Mouse (Mus musculus) large intestine, adult 2 months (tissue): ENCODE measurements at regions not wholly inside any gene's neighbourhood (a gene's known extent, or its start where the extent isn't known, plus 50 kb on each side); places are given as distances from the start of the nearest gene placed in this dataset.

Experiments used
- DNase-seq: peaks from one replicate; pipeline ENCODE4 v3.0.0-alpha.2; 2012; ENCODE audit warnings: low read depth, low spot score
- WGBS: fragments of 180-500 bp; shearing (Covaris S2); methylation state at CpG from one replicate; pipeline ENCODE4 v1.1.7; 2018; 5-methylcytosine and 5-hydroxymethylcytosine counted together

GRCm38 (mm10) chr14:102505696-102506321 is 476.6 kb downstream of the Kctd12 start:
- no peak for DNase-seq
- WGBS = 72% methylated on average over 3 of the region's 3 CpGs

GRCm38 (mm10) chr14:102497179-102497578 is 485.3 kb downstream of the Kctd12 start:
- DNase-seq = no peak
- 65% methylated on average over 1 of the region's 1 CpGs for WGBS

GRCm38 (mm10) chr14:102492376-102492775 is 490.1 kb downstream of the Kctd12 start:
- no peak for DNase-seq
- 66% methylated on average over 2 of the region's 2 CpGs for WGBS

- DNase-seq = no peak
- WGBS = 92% methylated on average over 1 of the region's 1 CpGs
Measured at GRCm38 (mm10) chr14:102491205-102491604, 491.2 kb downstream of the Kctd12 start.

- WGBS = 86% methylated on average over 2 of the region's 2 CpGs
- no peak for DNase-seq
Measured at GRCm38 (mm10) chr14:102477162-102477561, 505.3 kb downstream of the Kctd12 start.

- no peak for DNase-seq
Measured at GRCm38 (mm10) chr14:102469326-102469725, 513.1 kb downstream of the Kctd12 start.

GRCm38 (mm10) chr14:102461001-102461400 is 521.4 kb downstream of the Kctd12 start:
- no peak for DNase-seq
- 85% methylated on average over 1 of the region's 1 CpGs for WGBS

More at GRCm38 (mm10) chr14:102469326-102469725, 513.1 kb downstream of the Kctd12 start:
- WGBS = 67% methylated on average over 4 of the region's 4 CpGs

- WGBS = 76% methylated on average over 2 of the region's 2 CpGs
- no peak for DNase-seq
Measured at GRCm38 (mm10) chr14:102439738-102440137, 542.7 kb downstream of the Kctd12 start.

- 58% methylated on average over 4 of the region's 4 CpGs for WGBS
- DNase-seq = no peak
Measured at GRCm38 (mm10) chr14:102403397-102404115, 578.9 kb downstream of the Kctd12 start.

GRCm38 (mm10) chr14:102402061-102402689 is 580.3 kb downstream of the Kctd12 start:
- no peak for DNase-seq
- WGBS = 46% methylated on average over 4 of the region's 4 CpGs

GRCm38 (mm10) chr14:102396036-102396734 is 586.3 kb downstream of the Kctd12 start:
- 73% methylated on average over 7 of the region's 7 CpGs for WGBS

GRCm38 (mm10) chr14:102392351-102392750 is 590.1 kb downstream of the Kctd12 start:
- DNase-seq = no peak
- 69% methylated on average over 3 of the region's 3 CpGs for WGBS

More at GRCm38 (mm10) chr14:102396036-102396734, 586.3 kb downstream of the Kctd12 start:
- no peak for DNase-seq

GRCm38 (mm10) chr14:102372994-102373567 is 609.4 kb downstream of the Kctd12 start:
- no peak for DNase-seq
- 74% methylated on average over 5 of the region's 5 CpGs for WGBS

- WGBS = 78% methylated on average over 2 of the region's 2 CpGs
- DNase-seq = no peak
Measured at GRCm38 (mm10) chr14:102361589-102361988, 620.8 kb downstream of the Kctd12 start.

- no peak for DNase-seq
Measured at GRCm38 (mm10) chr14:102329409-102329808, 599.7 kb downstream of the Lmo7 start.

GRCm38 (mm10) chr14:102306332-102306731 is 576.6 kb downstream of the Lmo7 start:
- 30% methylated on average over 6 of the region's 6 CpGs for WGBS
- DNase-seq = no peak

- no peak for DNase-seq
- WGBS = 67% methylated on average over 2 of the region's 2 CpGs
Measured at GRCm38 (mm10) chr14:102302826-102303225, 573.1 kb downstream of the Lmo7 start.

GRCm38 (mm10) chr14:102300251-102300650 is 570.5 kb downstream of the Lmo7 start:
- WGBS = 86% methylated on average over 6 of the region's 6 CpGs
- no peak for DNase-seq

GRCm38 (mm10) chr14:102291361-102291760 is 561.6 kb downstream of the Lmo7 start:
- 82% methylated on average over 1 of the region's 1 CpGs for WGBS
- DNase-seq = no peak

GRCm38 (mm10) chr14:102250076-102250475 is 520.3 kb downstream of the Lmo7 start:
- WGBS = 72% methylated on average over 5 of the region's 5 CpGs
- no peak for DNase-seq
